Mouse (Mus musculus): Measurements from ENCODE around the gene Treml2.

Gene Treml2

DNA sequence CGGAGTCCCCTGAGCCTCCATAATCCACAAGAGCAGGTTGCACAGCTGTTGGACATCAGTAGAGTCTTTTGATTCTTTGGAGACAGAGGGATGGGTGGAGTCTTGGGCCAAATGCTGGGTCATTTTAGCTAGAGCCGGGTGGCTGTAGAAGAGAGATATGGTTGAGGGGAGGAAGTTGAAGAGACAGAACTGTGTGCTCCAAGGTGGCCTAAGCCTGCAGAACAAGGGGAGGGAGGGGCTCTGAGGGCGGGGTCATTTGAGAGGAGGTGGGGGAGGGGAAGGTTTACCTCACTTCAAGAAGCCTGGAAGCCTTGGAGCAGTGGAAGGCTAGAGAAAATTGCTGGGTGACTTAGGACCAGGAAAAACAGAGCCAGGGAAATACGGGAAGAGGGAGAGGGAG, at the start of gene Treml2:
TSS of gene Treml2 (plus strand) at position 296 of the 400 bp plus-strand sequence.
- no peak for DNase-seq

DNA sequence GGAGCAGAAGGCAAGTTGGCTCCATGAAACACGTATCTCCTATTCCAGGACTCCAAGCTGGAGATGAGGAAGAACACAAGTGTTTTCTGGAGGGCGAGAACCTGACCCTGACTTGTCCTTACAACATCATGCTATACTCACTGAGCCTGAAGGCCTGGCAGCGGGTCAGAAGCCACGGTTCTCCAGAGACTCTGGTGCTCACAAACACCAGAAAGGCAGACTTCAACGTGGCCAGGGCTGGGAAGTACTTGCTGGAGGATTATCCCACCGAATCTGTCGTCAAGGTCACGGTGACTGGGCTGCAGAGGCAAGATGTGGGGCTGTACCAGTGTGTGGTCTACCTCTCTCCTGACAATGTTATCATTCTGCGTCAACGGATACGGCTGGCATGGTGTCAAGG, 49.8 kb upstream of the Treml2 start:
- DNase-seq = no peak

GRCm38 (mm10) chr17:48250631-48251030, 48.7 kb upstream of the Treml2 start:
- DNase-seq = no peak

DNA sequence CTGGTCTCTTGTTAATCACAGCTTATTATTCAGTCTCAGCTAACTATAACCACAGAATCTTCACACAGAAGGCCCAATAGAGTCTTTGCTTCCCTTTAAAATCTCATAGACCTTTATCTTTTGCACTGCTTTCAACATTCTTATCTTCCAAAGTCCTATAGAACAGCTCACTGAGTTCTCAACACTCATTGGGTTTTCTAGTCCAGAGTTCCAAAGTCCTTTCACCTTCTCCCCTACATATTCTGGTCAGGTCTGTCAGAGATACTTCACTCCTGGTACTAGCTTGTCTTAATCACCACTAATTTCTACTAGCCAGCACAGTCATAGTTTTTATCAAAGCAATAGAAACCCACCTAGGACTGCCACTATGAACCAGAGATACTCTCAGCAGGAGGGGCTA, 42.7 kb upstream of the Treml2 start:
- DNase-seq = no peak

GRCm38 (mm10) chr17:48261868-48262267, 37.4 kb upstream of the Treml2 start:
- no peak for DNase-seq

GRCm38 (mm10) chr17:48263741-48264362, 35.4 kb upstream of the Treml2 start, which contains the start of gene Treml4:
Gene Treml4 (plus strand): TSS chr17:48264295.
- DNase-seq = no peak

GRCm38 (mm10) chr17:48264662-48265061, 34.6 kb upstream of the Treml2 start:
- no peak for DNase-seq

- no peak for DNase-seq
Observed at GRCm38 (mm10) chr17:48266138-48266537, 33.2 kb upstream of the Treml2 start.

DNA sequence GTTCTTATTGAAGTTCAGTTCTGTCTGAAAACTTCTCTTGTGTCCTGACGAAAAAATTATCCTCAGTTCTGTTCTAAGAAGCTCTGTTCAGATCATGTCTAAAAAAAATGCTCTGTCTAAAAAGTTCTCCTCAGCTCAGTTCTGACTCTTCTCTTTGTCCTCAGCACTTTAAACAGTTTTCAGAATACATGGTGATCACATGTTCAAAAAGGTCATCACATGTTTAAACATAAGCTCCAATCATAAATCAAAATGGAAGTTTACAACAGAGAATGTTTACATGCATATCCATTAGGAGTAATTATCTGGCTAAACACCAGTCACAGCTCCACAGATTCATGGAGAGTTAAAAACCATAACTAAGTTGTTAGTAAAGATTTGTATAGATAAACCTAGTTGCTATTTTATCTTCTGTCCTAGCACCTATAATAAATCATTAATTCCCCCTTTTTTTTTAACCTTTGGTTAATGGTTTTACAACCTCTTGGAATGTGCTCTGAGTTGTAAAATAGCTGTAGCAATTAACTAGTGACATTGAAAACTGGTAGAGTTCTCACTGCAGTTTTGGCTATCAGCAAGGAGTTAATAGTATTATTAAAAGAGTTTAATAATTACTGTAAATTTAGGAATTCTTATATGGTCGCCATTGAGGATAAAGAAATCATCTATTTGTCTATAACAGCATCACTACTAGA, 32.5 kb upstream of the Treml2 start:
- DNase-seq = no peak

GRCm38 (mm10) chr17:48267591-48267990, 31.7 kb upstream of the Treml2 start:
- DNase-seq = no peak

DNA sequence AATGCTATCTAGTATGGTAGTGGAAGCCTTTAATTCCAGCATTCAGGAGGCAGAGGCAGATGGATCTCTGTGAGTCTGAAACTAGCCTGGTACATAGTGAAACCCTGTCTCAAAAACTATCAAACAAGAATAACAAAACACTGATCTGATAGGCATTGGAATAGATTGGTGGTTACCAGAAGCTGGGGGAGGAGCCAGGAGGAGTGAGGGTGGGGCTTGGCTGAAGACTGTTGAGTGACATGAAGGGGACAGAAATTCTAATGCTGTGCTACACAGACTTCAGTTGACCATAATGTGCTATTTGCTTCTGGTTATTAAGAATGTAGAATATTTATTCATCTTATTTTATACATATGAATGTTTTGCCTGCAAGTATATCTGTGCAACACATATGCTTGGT, 31.0 kb upstream of the Treml2 start:
- no peak for DNase-seq

DNA sequence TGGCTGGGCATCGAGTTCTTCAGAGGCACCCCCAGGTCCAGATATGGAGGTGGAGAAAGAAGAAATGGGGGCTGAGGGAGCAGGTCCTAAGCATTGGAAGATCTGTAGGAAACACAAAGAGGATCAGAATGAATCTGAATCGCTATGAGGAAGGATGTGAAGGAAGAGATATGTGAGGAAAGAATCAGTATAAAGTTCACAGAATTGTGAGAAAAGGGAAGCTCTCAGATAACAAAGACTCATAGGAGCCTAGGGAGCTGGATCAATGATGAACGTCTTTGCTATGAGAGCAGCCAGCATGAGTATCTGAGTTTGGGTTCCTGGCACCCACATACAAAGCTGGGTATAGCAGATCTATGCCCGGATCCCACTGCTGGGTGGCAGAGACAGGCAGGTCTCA, 29.5 kb upstream of the Treml2 start:
- no peak for DNase-seq

DNA sequence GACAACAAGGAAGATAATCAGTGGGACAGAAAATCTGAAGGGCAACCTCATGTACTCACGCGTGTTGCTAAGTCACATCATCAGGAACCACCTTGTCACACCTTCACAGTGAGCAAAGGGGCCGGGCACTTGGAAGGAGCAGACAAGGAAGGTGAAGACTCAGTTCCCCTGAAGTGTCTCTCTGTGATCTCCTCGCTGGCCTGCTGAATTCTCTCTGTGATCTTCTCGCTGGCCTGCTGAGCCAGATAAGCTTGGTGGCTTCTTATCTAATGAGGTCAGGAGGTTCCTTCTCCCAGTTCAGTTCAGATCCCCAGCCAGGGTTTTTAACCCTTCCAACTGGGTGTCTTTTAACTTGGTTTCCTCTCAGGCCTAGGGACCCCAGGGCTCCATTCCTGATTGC, 27.1 kb upstream of the Treml2 start:
- DNase-seq = no peak

DNA sequence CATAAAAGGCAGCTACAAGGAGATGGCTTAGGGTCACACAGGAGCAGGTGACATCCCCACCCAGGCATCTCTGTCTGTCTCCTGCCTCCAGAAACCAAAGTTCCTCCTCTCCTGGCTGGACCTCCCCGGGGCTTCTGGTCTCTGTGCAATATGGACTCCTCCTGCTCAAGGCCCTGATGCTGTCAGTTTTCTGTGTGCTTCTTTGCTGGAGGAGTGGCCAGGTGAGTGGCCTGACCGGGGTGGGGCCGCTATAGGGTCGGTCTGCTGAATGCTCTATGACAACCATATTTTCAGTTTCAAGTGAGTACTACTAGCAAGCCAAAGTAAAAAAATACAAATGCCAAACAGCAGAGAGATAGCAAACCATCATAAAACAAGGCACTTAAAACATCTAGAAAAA, 26.7 kb upstream of the Treml2 start:
- no peak for DNase-seq

- no peak for DNase-seq
Observed at GRCm38 (mm10) chr17:48274098-48274497, 25.2 kb upstream of the Treml2 start.

DNA sequence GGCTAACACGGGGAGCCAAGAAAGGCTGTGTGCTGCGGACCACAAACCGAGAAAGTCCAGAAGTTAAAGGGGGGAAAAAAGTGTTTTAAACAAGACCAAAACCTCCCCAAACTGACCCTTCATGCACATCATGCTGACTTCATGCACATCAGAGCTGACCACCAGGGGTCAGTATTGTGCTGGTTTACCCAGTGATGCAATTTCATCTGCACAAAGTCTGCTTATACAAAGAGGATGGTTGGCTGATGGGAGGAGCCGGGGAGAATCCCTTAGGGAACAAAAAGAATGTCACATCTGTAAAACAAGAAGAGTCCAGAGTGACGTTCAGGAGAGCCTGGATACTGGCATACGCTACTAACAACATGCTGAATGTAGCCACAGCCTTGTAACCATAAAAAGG, 24.4 kb upstream of the Treml2 start:
- DNase-seq = peak; percentile 67

DNA sequence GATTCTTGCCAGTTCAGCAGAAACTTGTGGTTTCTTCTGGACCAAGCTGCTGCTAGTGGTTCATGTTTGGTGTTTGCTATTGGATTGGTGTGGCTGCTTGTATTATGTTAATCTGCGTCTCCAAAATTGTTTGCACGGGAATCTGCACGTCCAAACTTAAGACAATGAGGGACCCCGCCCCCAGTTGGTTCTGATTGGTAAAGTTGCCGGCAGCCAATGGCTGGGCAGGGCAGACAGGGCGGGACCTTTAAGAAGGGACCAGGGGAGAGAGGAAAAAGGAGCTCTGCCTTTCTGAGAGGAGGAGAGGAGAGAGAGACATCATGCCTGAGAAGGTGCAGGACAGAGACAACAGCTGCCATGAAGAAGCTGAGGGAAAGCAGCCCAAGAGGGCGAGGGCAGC, 23.6 kb upstream of the Treml2 start:
- DNase-seq = no peak

GRCm38 (mm10) chr17:48278381-48278780, 20.9 kb upstream of the Treml2 start:
- DNase-seq = no peak

DNA sequence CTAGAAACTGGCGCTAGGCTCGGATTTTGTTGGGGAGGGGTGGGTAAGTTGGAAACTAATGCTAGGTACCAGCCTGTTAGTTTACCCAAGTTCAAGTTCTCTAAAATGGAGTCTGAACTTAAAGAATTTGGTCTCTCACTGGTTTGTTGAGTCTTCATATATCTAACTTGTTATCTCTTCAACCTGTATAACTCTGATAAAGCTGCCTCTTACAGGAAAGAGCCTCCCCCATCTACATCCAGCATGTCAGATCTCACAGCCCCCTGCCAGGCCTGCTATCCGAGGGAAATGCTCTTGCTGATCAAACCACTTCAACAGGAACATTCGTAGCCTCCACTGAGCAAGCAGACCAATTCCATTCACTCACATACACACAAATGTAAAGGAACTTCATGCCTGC, 20.3 kb upstream of the Treml2 start:
- no peak for DNase-seq

DNA sequence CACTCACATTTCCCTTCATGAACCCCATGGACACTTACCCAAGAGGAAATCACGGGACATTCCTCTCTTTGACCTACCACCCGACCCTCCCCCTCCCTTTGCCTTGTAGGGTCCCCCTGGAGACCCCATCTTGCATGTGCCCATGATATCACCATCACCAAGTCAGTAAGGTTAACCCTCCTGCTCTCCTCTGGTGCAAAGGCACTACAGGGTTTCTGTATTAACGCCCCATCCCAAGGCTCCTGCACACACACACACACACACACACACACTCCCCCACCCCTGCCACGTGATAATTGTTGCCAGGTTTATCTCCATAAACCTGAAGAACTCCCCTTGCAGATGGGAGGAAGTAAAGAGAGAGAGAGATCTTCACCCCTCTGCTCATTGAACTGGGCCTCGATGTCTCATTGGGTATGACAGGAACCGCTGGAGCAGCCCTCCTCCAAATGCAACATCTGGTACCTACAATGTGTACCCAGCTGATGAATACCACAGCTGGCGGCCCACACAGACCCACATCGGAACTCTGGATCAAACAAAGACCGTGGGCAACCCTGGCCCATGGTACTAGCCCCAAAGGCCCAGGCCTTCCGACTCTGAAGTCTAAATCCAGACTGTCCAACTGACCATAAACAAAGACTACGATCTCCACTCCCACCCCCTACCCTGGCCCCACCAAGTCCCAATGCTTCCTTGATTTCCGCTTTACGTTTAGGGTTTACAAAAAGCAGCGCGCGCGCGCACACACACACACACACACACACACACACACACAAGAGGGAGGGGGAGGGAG, 18.2 kb upstream of the Treml2 start:
- no peak for DNase-seq

DNA sequence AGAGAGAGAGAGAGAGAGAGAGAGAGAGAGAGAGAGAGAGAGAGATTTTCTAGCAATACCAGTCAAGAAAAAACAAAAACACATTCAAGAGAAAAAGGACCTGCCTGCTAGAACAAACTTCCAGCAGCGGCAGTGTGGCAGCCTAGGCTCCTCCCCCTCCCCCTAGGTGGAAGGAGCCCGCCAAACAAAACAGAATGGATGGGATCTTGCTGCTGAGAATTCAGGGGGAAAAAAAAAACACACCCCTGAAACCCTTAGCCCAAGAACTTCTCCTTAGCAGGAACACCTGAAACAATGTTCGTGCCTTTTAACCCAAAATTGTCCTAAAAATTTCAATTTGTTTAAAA, 17.6 kb upstream of the Treml2 start:
- no peak for DNase-seq

DNA sequence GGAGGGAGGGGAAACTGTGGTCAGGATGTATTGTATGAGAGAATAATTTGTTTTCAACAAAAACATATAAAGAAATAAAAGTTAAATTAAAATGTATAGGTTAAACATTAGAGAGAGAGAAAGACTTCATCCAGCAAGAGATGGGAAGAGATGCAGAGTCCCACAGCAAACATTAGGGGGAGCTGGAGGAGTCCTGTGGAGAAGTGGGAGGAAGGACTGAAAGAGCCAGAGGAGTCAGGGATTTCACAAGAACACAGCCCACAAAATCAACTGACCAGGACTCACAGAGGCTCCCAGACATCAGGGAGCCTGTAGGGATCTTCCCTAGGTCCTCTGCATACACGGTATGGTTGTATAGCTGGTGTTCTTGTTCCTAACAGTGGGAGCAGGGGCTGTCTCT, 12.5 kb upstream of the Treml2 start:
- no peak for DNase-seq

GRCm38 (mm10) chr17:48287276-48287675, 12.0 kb upstream of the Treml2 start:
- no peak for DNase-seq
